Mouse (Mus musculus) mesoderm, embryonic 11.5 days (tissue): Measurements from ENCODE around the gene Rnf135.
"Not testable (repeated sequence)": the region's sequence is repeated elsewhere in the genome, so short reads cannot be mapped to it uniquely, and the experiment has no call there.

Source experiments
- DNase-seq: peaks from one replicate; pipeline ENCODE4 v3.0.0-alpha.2; 2012; ENCODE audit warnings: low read depth, low spot score

Rnf135 gene

DNA sequence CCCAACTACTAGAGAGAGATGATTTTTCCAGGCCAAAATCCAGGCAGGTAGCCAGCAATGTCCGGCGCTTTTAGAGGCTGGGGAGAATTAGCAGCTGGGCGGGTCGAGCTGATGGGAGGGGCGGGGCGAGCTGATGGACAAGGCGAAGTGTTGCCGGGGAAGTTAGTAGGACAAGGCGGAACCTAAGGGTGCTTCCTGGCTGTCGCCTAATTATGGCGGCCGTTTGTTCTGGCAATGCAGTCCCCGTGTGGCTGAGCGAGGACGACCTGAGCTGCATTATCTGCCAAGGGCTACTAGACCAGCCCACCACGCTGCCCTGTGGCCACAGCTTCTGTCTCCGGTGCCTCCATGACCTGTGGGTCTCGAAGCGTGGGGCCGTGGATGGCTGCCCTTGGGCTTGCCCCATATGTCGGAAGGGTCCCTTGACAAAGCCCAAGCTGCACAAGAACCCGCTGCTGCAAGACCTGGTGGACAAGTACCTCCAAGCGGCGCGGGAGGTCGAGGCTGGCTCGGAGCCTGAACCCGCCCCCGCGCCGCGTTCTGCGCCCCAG, at the start of gene Rnf135:
Gene Rnf135, plus strand, starts transcription at position 147 of the 551 bp plus-strand sequence.
- peak; percentile 57 for DNase-seq

DNA sequence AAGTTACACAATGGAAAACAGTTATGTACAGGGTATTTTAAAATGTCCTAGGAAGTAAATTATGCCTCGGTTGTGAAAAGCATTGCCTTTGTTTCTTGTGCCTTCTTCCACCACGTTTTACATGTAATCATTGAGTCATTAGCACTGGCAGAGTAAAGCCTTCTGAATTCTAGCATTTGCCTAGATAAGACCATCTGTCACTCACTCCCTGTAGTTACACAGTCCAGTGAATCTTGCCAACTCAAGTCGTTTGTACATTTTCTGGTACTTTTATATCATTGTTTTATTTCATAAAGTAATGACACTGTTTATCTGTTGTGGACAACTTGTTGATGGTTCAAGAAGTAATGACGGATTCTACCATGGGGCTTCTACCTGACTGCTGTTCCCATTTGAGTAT, 48.9 kb upstream of the Rnf135 start:
- DNase-seq: no peak

DNA sequence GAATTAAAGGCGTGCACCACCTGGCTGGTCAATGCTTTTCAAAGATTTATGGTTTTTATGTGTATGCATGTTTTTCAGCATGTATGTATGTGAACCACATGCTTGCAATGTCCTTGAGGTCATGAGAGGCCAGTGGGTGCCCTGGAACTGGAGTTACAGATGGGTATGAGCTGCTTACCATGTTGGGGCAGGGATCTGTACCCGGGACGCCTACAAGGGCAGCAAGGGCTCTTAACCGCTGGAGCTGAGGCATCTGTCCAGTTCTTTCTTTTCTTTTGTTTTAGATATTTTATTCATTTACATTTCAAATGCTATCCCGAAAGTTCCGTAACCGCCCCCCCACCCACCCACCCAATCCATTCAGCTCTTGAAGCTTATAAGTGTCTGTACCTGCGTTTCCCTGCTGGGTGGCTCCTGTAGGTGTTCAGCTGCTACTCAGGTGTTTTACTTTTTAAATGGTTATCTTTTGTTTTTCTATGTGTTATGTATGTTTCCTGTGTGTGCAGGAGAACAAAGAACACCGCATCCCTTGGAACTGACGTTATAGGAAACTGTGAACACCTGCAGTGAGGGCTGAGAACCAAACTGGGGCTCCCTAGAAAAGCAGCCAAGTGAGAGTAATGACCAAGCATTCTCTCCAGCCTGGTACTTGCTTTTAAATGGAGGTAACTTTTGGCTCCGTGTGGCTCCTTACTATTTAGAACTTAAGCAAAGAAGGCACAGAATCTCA, 47.5 kb upstream of the Rnf135 start:
- no peak for DNase-seq

DNA sequence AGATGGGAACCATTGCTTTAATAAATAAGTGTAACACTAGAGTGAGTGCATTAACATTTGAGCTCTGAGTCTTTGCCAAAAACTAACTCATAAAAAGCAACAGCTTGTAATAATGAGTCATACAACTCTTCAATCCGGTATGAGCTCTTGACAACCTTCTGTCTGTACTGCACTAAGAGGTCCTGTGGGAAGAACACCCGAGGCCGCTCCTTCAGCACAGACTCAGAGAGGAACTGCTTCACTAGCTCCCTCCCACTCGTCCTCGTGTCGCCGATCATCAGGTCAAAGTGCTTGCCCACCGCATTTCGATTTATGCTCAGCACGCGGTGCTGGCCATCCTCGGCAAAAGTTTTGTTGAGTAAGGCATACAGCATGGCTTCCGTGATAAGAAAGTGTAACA, 46.9 kb upstream of the Rnf135 start:
- DNase-seq: no peak

DNA sequence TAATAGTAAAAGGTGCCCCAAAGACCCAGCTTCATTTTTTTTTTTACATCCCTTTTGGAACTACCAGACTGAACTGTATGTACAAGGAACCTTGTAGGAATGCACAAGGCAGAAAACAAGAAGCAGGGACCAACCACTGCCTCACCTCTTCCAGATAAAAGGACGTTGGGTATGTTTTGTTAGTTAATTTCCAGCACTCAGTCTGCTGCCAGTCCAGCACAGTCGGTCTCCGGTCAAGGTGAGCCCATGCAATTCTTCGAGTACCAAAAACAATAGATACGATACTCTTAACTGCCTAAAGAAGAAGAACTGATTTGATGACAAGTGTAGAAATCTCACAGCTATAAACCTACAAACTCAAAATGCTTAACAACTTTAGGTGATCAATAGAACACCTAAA, 45.9 kb upstream of the Rnf135 start:
- no peak for DNase-seq

DNA sequence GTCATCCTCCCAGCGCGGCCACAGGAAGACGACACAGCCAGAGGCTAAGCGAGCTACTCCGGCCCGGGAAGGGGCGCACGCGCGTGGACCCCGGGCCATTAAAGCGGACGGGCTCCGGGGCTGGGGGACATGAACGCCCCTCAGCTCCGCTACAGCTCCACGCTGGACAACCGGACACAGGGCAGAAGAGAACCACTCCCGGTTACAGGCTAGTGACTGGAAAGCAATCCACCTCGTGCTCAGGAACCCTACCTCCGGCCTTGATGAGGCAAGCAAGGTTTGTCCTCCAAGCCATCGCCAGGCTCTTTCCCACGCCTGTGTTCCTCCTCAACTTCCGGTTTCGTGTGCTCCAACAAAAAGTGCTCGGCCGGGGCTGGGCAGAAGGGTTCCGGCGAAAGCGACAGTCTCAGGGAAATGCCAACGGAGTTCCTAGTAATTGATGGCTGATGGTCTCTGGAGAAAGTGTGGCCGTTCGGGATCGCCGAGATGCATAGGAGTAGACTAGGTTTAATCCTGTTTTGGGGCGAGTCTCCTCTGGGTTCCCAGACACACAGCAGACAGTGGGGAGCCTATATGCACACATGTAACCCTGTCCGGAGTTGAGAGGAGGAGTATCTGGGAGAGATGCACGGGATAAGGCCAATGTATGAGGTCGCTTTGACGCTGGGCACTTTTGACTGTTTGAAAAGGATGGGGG, 41.7 kb upstream of the Rnf135 start, which contains the start of gene Tefm:
Gene Tefm, minus strand, starts transcription at position 351 of the 697 bp plus-strand sequence.
- peak; percentile 90 for DNase-seq

DNA sequence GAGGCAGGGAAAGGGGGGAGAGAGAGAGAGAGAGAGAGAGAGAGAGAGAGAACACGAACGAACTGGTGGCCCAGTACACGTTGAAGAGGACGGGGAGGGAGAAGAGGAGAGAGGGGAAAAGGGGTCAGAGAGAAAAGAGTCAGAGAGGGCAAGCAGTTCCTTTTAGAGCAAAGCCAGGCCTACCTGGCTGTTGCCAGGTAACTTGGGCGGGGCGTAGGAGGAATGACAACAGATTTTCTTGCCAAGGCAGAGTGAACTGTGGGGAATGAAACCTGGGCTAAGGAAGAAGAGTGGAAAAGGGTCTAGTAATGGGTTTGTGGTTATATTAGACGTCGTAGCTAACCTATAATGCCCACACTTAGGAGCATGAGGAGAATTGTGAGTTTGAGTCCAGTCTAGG, 40.8 kb upstream of the Rnf135 start:
- DNase-seq: no peak

DNA sequence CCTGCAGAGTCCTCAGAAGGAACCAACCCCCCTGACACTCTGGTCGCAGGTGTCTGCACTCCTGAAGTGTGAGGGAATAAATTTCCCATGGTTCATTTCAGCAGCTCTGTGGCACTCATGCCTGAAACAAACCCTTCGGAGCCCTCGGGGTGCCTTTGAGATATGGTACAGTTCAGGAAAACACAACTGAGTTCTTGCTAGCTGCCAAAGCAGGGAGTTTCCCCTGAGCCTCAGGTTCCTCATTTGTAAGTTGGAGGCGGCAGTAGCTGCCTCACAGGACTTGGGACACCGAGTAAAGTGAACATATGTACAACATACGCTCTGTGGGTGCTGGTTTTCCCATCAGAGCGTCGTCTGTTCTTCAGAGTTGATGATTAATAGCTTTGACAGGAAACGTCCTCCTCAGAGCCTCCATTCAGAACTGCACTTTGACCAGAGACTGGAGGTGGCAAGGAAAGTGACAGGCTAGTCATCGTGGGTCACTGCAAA, 37.8 kb upstream of the Rnf135 start:
- peak; percentile 34 for DNase-seq

DNA sequence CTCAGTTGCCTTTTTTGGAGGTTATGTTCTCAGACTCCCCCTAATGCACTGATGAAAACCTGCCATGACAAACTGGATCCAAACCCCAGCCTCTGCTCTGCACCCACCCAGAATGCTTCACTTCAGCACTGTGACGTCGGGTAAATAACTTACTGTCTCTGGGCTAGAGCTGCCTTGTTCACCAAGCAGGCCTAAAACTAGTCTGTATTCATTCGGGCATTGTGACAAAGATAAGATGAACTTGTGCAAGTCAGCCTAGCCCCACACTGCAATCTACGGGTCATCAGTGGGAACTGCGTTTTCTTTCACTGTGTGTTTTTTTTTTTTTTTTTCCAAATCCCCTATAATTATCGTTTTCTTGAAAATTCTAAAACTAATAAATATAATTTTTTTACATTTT, 35.9 kb upstream of the Rnf135 start:
- no peak for DNase-seq

DNA sequence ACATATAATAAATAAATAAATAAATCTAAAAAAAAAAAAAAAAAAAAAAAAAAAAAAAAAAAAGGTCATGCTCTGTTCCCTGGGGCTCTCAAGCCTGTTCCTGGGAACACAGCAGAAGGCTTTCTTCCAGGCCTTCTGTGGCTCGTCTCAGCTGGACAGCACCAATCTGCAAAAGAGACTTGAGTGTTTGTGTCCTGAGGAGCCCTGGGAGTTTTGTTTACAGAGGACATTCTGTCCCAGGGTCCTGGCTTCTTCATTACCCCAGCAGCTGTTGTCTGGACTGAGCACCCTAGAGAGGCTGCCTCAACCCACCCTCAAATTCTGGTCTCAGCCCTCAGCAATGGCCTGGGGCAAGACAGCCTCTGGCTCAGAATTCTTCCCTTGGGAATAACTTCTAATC, 35.3 kb upstream of the Rnf135 start:
- DNase-seq: no peak

DNA sequence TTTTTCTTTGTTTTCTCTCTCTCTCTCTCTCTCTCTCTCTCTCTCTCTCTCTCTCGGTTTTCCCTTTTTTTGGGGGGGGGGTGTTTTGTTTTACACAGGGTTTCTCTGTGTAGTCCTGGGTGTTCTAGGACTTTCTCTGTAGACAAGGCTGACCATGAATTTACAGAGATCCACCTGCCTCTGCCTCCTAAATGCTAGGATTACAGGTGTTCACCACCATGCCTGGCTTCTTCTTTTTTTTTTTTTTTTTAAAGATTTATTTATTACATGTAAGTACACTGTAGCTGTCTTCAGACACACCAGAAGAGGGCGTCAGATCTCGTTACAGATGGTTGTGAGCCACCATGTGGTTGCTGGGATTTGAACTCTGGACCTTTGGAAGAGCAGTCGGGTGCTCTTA, 34.7 kb upstream of the Rnf135 start:
- DNase-seq: not testable (repeated sequence)

DNA sequence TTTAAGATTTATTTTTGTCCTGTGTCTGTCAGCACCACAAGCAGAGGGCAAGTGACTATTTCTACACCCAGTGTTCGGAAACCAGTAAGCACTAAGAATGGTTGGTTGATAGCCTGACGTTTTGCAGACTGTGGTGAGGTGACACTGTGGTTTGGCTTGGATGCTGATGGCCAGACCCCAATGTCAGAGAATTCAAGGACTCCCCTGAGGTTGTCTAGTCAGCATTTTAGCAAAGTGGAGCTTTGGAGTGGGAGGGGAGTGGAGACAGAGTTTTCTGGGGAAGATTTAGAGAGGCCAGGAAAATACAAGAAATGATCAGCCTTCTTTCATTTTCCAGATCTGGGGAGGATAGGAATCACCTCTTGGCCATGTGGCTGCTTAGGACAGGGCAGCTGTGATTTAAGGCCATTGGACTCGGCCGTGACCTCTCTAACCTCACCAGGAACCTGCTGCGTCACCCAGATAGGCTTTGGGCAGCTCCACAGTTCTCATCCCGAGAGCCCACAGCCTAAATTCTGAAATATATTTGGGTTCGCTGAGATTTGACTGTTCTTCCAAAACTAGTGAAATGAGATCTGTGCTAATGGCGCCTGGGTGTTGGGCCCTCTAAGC, 34.1 kb upstream of the Rnf135 start:
- no peak for DNase-seq

DNA sequence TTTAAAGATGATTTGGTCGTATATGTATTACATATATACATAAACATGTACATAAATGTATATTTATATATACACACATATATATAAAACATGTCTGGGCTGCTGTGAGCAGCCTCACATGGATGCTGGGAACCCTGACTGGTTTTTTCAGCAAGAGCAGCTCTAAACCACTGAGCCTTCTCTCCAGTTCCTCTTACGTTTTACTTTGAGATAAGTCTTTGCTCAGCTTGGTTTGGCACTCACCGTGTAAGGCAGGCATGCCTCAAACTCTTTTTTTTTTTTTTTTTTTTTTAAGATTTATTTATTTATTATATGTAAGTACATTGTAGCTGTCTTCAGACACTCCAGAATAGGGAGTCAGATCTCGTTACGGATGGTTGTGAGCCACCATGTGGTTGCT, 33.1 kb upstream of the Rnf135 start:
- no peak for DNase-seq

DNA sequence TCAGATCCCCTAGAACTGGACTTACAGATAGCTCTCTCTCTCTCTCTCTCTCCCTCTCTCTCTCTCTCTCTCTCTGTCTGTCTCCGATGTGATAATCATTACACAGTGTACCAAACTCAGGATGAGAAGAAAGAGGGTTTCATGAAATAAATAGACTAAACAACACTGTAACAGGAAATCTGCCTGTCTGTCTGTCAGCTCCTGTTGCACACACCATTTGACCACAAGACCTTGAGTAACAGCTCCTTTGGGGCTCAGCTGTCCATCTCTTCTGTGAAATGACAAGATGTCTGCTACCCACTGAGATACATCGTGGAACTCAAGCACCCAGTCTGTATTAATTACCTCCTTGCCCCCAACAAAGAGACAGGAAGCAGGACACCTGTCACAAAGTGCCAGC, 32.1 kb upstream of the Rnf135 start:
- DNase-seq: no peak

DNA sequence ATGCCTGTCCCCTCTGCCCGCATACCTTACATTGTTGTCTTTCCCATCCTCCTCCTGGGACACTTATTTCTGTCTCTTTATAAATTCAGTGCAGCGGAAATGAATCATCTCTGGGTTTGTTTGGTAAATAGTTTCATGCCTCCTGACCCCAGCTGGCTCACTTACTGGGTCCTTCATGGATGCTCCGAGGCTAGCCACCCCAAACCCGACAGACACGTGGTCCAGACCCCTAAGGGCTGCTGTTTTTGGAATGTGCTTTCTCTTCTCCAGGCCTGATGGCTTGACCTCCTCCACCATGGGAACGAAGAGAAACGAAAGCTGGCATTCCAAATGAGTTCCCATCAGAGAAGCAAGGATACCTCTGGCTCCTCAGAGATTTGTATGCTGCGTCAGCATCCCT, 31.3 kb upstream of the Rnf135 start:
- no peak for DNase-seq

DNA sequence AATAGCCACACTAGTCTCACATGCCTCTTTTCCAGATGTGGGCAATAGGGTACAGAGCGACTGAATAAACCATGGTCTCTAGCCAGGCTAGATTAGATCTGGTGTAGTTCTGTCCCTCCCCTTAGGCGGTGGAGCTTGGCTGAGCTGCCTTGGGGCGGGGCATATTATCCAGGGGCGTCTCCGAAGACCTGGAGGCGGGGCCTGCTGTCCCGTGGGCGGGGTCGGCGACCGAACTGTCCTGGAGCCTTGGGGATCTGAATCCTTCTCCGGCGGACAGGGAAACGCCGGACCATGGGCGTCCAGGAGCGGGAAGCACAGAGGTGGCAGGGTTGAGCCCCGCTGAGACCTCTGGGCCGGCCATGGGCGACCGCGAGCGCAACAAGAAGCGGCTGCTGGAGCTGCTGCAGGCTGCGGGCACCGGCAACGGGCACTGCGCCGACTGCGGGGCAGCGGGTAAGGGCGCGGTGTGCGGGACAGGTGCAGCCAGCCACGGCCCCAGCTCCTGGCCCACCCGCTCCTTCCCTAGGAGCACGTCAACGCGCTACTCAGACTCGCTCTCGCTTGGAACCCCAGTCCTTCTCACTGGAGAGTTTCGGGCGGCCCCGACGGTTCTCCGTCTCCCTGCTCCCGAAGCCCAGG, 29.7 kb upstream of the Rnf135 start, which contains the start of gene Adap2:
Gene Adap2, plus strand, starts transcription at position 249 of the 639 bp plus-strand sequence.
- DNase-seq: peak; percentile 79

DNA sequence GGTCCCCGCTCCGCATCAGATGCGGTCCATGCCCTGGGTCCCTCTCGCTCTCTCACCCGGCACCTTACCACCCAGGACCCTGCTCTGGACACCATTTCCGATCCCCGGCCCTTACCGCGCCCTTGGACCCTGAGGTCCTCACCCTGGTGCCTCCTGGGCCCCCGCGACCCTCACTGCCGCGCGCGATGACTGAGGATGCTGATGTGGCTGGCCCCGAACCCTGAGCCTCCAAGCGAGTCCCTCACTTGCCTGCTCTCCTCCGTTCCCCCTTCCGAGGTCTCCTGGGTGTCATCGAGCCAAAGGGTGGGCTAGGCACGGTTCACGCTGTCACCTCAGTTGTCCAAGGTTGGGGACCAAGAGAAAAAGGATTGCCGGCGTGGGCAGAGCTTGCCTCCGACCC, 29.1 kb upstream of the Rnf135 start:
- DNase-seq: no peak

DNA sequence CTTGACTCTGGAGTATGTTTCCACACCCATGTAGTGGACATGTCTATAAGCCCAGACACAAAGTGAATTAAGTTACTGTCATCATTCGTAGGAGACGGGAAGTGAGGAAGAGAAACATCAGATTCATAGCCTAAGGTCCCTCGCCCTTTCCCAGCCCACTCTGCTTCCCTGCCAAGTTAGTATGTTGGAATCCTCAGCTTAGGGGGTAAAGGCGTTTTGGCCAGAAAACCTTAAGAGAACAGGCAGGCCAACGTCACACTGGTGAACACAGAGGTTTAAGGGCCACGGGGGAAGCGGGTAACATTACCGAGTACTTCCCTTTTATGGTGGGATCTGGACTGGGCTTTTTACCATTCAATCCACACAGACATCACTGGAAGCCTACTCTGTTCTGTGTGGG, 28.1 kb upstream of the Rnf135 start:
- DNase-seq: no peak

DNA sequence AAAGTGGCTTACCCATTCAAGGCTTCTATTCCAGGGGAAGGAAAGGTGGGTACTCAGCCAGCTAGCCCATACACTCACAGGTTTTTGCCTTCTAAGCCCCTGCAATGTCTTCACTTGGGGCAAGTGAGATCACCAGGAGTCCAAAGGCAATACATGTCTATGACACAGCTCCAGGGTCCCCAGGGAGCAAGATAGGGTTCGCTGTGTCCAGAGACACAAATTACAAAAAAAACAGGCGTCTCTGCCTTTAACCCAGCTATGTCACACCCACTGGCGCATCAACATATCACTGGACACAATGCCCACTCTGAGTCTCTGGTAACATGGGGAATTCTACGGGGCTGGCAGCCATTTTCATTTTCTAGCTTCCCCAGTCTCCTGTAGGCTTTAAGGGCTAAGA, 27.7 kb upstream of the Rnf135 start:
- no peak for DNase-seq

DNA sequence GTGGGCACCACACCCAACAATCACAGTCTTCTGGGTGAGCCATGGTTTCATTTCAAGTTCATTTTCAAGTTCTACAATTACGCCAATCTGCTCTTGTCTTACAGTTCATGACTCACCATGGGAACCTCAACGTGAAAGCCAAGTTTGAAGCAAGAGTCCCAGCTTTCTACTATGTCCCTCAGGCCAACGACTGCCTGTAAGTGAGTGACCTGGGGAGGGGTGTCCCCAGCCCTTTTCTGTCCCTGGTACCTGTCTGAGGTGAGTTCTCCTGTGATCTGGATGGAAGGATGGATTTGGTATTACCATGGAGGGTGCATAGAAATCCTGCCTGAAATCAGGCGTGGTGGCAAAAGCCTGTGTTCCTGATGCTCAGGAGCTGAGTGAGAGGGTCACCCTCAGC, 26.8 kb upstream of the Rnf135 start:
- DNase-seq: no peak

DNA sequence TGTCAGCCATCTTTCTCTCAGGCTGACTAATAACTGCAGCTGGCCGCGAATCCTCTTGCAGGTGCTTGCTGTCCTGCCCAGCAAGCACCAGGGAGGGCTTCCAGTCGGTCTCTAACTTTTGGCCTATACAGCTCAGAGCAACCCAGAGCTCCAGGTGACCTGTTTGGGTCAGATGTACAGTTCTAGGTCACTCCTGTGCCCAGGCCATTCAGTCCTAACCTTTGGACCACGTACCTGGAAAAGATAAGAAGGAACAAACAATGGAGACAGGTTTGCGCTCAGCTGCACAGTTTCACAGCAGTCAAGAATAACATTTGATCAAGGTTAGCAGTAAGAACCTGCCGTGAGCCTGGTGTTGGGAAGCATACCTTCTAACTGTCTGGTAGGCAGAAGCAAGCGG, 24.6 kb upstream of the Rnf135 start:
- DNase-seq: no peak

DNA sequence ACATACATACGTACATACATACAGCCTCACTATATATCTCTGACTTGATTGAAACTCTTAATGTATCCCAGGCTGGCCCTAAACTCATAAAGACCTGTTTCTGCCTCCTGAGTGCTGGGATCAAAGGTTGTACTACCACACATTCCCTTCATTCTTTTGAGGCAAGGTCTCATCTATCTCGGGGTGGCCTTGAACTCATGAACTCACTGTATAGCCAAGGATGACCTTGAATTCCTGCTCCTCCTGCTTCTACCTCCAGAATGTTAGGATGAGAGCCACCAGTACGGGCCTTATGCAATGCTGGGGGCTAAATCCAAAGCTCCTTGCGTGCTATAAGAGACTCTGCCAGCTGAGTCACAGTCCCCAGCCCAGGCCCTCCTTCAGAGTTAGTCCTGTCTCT, 22.6 kb upstream of the Rnf135 start:
- DNase-seq: no peak
